Mouse (Mus musculus): ENCODE data around the gene Ralgps1. TPM values are rescaled to one million over a fixed set of nuclear protein-coding genes. Genes with fewer than 3 reads are reported as not detected.

The Ralgps1 gene
- polyA plus RNA-seq, 1 experiment, result 20.4 TPM

- H3K27me3 ChIP-seq (ENCODE audit: control insufficient read depth, insufficient read depth, low read length), result no peaks in the 10 kb centered on the region
- WGBS, result 99% methylated on average over 4 of the region's 4 CpGs
- no peak for TF ChIP-seq POLR2A (IDR thresholded peaks at IDR 0.05; ENCODE audit: control insufficient read depth, extremely low read depth, insufficient read depth, low read length, poor library complexity)
- TF ChIP-seq CTCF (IDR thresholded peaks at IDR 0.05; ENCODE audit: borderline replicate concordance, control insufficient read depth, extremely low read depth, insufficient read depth, low read length, poor library complexity), result no peak
- H3K4me1 ChIP-seq (replicated peaks; ENCODE audit: control insufficient read depth, insufficient read depth, low read length), result no peaks in the 10 kb centered on the region
- H3K27ac ChIP-seq (ENCODE audit: control insufficient read depth, insufficient read depth, low read length), result no peak overlapping the region
- H3K36me3 ChIP-seq (ENCODE audit: control insufficient read depth, insufficient read depth, low read length), result no peaks in the 10 kb centered on the region
- DNase-seq, result no peak
- no peak overlapping the region for H3K4me3 ChIP-seq (ENCODE audit: control insufficient read depth, insufficient read depth, low read length)
Observed at GRCm38 (mm10) chr2:33364656-33365055, 6.6 kb downstream of the Ralgps1 start.

- Histone ChIP-seq H3K4me1 (replicated peaks; ENCODE audit: control insufficient read depth, insufficient read depth, low read length) (no peaks in the 10 kb centered on the region), H3K36me3 (ENCODE audit: control insufficient read depth, insufficient read depth, low read length) (no peaks in the 10 kb centered on the region), H3K27ac (ENCODE audit: control insufficient read depth, insufficient read depth, low read length) (no peak overlapping the region), H3K4me3 (ENCODE audit: control insufficient read depth, insufficient read depth, low read length) (no peak overlapping the region), H3K27me3 (ENCODE audit: control insufficient read depth, insufficient read depth, low read length) (no peaks in the 10 kb centered on the region)
- TF ChIP-seq POLR2A (IDR thresholded peaks at IDR 0.05; ENCODE audit: control insufficient read depth, extremely low read depth, insufficient read depth, low read length, poor library complexity) (no peak), CTCF (IDR thresholded peaks at IDR 0.05; ENCODE audit: borderline replicate concordance, control insufficient read depth, extremely low read depth, insufficient read depth, low read length, poor library complexity) (no peak)
- no peak for DNase-seq
- WGBS, result 95% methylated on average over 4 of the region's 4 CpGs
Observed at GRCm38 (mm10) chr2:33363890-33364289, 7.4 kb downstream of the Ralgps1 start.

- TF ChIP-seq POLR2A (IDR thresholded peaks at IDR 0.05; ENCODE audit: control insufficient read depth, extremely low read depth, insufficient read depth, low read length, poor library complexity) (no peak), CTCF (IDR thresholded peaks at IDR 0.05; ENCODE audit: borderline replicate concordance, control insufficient read depth, extremely low read depth, insufficient read depth, low read length, poor library complexity) (no peak)
- Histone ChIP-seq H3K4me1 (replicated peaks; ENCODE audit: control insufficient read depth, insufficient read depth, low read length) (no peaks in the 10 kb centered on the region), H3K4me3 (ENCODE audit: control insufficient read depth, insufficient read depth, low read length) (no peak overlapping the region), H3K36me3 (ENCODE audit: control insufficient read depth, insufficient read depth, low read length) (no peaks in the 10 kb centered on the region), H3K27ac (ENCODE audit: control insufficient read depth, insufficient read depth, low read length) (no peak overlapping the region), H3K27me3 (ENCODE audit: control insufficient read depth, insufficient read depth, low read length) (no peaks in the 10 kb centered on the region)
- WGBS, result 91% methylated on average over 9 of the region's 9 CpGs
- no peak for DNase-seq
Observed at GRCm38 (mm10) chr2:33361139-33361716, 10.1 kb downstream of the Ralgps1 start.

DNA sequence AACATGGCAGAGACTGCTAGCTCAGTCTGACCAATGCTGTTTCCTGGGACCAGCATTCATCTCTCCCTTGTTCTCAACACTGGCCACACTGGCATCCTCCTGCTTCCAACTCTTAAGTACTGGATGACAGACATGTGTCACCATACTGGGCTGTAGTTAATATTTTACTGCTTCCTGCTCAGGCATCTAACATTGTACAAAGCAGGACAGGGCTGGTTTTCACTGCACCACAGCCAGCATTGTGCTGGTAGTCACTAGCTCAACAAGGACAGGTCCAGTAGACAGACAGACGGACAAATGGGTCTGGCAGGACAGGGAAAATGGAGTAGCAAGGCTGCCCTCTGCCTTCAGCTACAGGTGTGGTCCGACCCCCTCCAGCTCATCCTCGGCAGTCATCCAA is 10.7 kb downstream of the Ralgps1 start:
- H3K4me1 ChIP-seq (replicated peaks; ENCODE audit: control insufficient read depth, insufficient read depth, low read length), result no peaks in the 10 kb centered on the region
- DNase-seq, result no peak
- WGBS, result 94% methylated on average over 3 of the region's 3 CpGs
- no peaks in the 10 kb centered on the region for H3K27me3 ChIP-seq (ENCODE audit: control insufficient read depth, insufficient read depth, low read length)
- H3K27ac ChIP-seq (ENCODE audit: control insufficient read depth, insufficient read depth, low read length), result no peak overlapping the region
- no peak overlapping the region for H3K4me3 ChIP-seq (ENCODE audit: control insufficient read depth, insufficient read depth, low read length)
- no peak for TF ChIP-seq CTCF (IDR thresholded peaks at IDR 0.05; ENCODE audit: borderline replicate concordance, control insufficient read depth, extremely low read depth, insufficient read depth, low read length, poor library complexity)
- no peak for TF ChIP-seq POLR2A (IDR thresholded peaks at IDR 0.05; ENCODE audit: control insufficient read depth, extremely low read depth, insufficient read depth, low read length, poor library complexity)
- H3K36me3 ChIP-seq (ENCODE audit: control insufficient read depth, insufficient read depth, low read length), result no peaks in the 10 kb centered on the region

- no peak for DNase-seq
- Histone ChIP-seq H3K4me1 (replicated peaks; ENCODE audit: control insufficient read depth, insufficient read depth, low read length) (no peaks in the 10 kb centered on the region; the same call in 1 of the 2 replicates), H3K4me3 (ENCODE audit: control insufficient read depth, insufficient read depth, low read length) (no peak overlapping the region), H3K36me3 (ENCODE audit: control insufficient read depth, insufficient read depth, low read length) (no peaks in the 10 kb centered on the region), H3K27me3 (ENCODE audit: control insufficient read depth, insufficient read depth, low read length) (no peaks in the 10 kb centered on the region), H3K27ac (ENCODE audit: control insufficient read depth, insufficient read depth, low read length) (no peak overlapping the region)
- no peak for TF ChIP-seq POLR2A (IDR thresholded peaks at IDR 0.05; ENCODE audit: control insufficient read depth, extremely low read depth, insufficient read depth, low read length, poor library complexity)
- no peak for TF ChIP-seq CTCF (IDR thresholded peaks at IDR 0.05; ENCODE audit: borderline replicate concordance, control insufficient read depth, extremely low read depth, insufficient read depth, low read length, poor library complexity)
- 41% methylated on average over 8 of the region's 8 CpGs for WGBS
Observed at GRCm38 (mm10) chr2:33359184-33359583, 12.1 kb downstream of the Ralgps1 start.

DNA sequence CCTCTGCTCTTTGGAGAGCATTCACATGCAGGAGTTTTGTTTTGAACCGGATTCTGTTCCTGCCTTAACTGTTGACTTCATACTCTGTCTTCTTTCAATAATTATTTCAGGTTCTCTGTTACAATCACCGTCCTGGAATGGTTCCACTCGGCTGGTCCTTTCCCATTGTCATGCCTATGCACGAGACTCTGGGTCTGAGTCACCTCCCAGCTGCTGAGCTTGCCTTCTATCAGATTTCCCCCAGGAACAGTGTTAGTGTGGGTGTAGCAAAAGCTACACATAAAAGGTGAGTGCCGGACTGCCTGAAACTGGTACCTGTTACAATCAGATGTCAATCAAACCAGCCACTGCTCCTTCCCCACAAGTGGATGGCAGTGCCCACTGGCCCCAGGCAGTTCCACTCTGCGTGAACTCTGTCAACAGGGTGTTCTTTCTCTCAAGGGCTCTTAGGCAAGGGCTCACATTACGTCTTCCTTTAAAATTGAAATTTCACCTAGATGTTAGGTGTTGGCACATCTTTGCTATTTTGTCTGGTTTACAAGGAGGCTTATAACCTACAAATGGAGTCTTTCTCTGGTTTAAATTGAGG is 13.9 kb downstream of the Ralgps1 start:
- Histone ChIP-seq H3K27ac (ENCODE audit: control insufficient read depth, insufficient read depth, low read length) (no peak overlapping the region), H3K4me3 (ENCODE audit: control insufficient read depth, insufficient read depth, low read length) (no peak overlapping the region), H3K27me3 (ENCODE audit: control insufficient read depth, insufficient read depth, low read length) (no peaks in the 10 kb centered on the region), H3K36me3 (ENCODE audit: control insufficient read depth, insufficient read depth, low read length) (no peaks in the 10 kb centered on the region), H3K4me1 (replicated peaks; ENCODE audit: control insufficient read depth, insufficient read depth, low read length) (no peaks in the 10 kb centered on the region; the same call in 1 of the 2 replicates)
- TF ChIP-seq POLR2A (IDR thresholded peaks at IDR 0.05; ENCODE audit: control insufficient read depth, extremely low read depth, insufficient read depth, low read length, poor library complexity) (no peak), CTCF (IDR thresholded peaks at IDR 0.05; ENCODE audit: borderline replicate concordance, control insufficient read depth, extremely low read depth, insufficient read depth, low read length, poor library complexity) (no peak)
- no peak for DNase-seq
- 97% methylated on average over 7 of the region's 7 CpGs for WGBS

Measured in thymus, adult 2 months (tissue).